Mouse (Mus musculus): ENCODE measurements around the gene Trappc5.

- TF ChIP-seq CTCF (conservative IDR thresholded peaks at IDR 0.05; ENCODE audit: insufficient read depth, insufficient read length, low read depth, low read length) (no peak), POLR2A (IDR thresholded peaks at IDR 0.05; ENCODE audit: low read depth, low read length) (no peak)
These were observed 28.5 kb upstream of the Trappc5 start for GRCm38 (mm10) chr8:3647561-3647960.

All from kidney, adult 2 months (tissue).